Mouse (Mus musculus) spleen, adult 12 weeks (tissue): Measurements from ENCODE around the gene Prdm1.
A peak's percentile ranks its signal among the peaks of the same experiment; 100 is the strongest.

Source experiments
- DNase-seq: peaks from one replicate; pipeline ENCODE4 v3.0.0; 2022; ENCODE audit warnings: low spot score

Gene Prdm1

GRCm38 (mm10) chr10:44492815-44493525, 35.3 kb downstream of the Prdm1 start:
- no peak for DNase-seq

GRCm38 (mm10) chr10:44490899-44491422, 37.3 kb downstream of the Prdm1 start:
- DNase-seq = no peak

- DNase-seq = no peak
Measured at GRCm38 (mm10) chr10:44487132-44487531, 41.2 kb downstream of the Prdm1 start.

DNA sequence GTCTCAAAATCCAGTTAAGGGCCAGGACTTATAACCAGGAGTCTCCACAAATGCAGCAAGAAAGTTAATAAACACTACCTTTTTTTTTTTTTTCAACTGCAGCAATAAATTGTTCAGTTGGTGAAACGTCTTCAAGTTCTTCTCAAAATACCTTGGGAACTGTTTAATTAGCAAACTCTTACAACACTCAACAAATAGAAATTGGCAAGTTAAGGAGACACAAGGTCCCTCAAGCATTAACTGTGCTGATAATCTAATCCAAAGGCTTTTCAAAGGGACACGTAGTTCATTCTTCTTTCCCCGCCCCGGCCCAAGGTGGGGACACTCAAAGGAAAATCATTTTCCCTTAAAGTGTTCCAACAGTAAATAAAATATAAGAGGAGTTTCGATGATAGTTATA, 44.2 kb downstream of the Prdm1 start:
- DNase-seq = no peak

- no peak for DNase-seq
Measured at GRCm38 (mm10) chr10:44483116-44483515, 45.2 kb downstream of the Prdm1 start.

GRCm38 (mm10) chr10:44481379-44481778, 46.9 kb downstream of the Prdm1 start:
- no peak for DNase-seq

DNA sequence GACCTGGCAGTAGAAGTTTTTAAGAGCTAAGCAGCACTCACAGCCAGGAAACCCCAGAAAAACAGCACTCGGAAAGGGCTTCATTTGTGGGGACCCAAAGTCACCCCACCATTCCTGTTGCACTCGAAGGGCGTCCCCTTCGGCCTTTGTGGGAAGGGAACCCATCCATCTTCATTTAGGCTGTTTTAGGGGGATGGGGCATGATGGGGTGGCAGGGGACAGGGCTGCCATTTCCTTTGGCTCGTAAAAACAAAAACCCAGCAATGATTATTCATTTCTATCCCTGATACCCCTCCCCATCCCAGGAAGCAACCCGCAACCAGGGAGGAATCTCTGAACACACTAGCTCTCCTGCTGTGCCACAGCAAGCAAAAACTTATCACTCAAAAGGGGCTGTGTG, 49.0 kb downstream of the Prdm1 start:
- no peak for DNase-seq

GRCm38 (mm10) chr10:44478091-44478490, 50.2 kb downstream of the Prdm1 start:
- DNase-seq = no peak

DNA sequence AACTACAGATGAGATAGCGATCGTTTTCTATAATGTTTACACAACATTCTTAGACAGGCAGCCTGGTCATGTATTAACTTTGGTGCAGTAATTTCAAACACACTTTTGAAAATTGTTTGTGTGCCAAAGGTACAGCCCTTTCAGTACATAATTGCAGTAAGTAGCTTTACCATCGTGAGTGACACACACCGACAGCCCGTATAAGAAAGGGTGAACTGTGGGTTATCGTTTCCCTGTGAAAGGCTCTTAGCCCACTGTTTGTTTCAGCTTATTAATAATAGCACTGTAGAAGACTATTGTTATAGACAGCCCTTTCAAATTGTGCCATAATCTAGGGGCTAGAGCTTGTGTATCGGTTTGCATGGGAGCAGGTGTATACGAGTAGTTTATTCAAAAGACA, 51.1 kb downstream of the Prdm1 start:
- no peak for DNase-seq

GRCm38 (mm10) chr10:44476523-44476922, 51.8 kb downstream of the Prdm1 start:
- no peak for DNase-seq

DNA sequence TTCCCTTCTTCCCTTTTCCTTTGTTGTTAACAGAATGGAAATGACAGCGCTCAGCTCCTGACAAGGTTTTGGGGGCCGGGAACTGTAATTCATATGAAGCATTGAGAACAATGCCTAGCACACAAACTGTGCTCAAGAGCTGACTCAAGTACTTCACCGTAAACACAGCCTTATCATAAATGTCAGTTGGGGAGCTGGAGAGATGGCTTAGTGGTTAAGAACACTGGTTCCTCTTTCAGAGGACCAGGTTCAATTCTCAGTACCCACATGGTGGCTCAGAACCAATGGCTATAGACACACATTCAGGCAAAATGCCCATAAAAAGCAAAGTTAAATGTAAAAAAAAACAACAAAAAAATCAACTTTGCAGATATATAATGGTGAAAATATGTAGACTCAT, 52.9 kb downstream of the Prdm1 start:
- no peak for DNase-seq

DNA sequence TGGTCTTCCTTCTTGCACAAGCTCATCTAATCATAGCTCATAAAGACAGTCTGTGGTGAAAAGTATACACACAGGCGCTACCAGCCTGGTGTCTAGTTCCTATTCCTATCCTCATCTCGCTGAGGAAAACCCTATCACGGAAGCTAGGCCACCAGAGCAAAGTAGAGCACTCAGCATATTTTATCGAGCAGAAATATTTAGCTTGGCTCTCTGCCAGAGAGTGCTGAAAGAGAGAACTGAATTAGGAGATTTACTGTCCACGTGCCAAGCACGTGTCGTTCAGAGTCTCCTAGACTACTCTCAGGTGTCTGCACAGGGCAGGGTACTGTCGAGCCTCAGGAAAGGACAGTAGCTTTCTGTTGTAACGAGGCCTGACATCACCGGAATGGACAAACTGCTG, 54.0 kb downstream of the Prdm1 start:
- no peak for DNase-seq

- DNase-seq = no peak
Measured at GRCm38 (mm10) chr10:44465618-44466017, 62.7 kb downstream of the Prdm1 start.

- no peak for DNase-seq
Measured at GRCm38 (mm10) chr10:44464563-44464962, 63.7 kb downstream of the Prdm1 start.

GRCm38 (mm10) chr10:44463856-44464255, 64.4 kb downstream of the Prdm1 start:
- no peak for DNase-seq

DNA sequence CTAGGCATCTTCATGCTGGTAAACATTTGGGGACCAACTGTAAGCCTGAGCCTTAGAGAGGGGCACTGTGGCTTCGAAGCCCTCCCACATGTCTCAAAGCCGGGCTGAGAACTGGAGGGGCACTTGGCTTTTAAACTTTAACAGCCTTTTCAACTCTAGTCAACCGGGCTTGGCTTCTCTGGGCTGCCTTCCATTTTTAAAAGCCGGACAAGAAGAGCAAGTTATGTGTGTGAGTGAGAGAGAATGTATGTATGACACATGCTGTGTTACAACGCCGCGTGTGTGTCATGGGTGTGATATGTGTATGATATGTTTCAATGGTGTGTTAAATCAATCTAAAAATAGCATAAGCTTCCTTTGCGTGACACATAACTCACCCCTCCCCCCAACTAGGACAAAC, 66.0 kb downstream of the Prdm1 start:
- DNase-seq = no peak

DNA sequence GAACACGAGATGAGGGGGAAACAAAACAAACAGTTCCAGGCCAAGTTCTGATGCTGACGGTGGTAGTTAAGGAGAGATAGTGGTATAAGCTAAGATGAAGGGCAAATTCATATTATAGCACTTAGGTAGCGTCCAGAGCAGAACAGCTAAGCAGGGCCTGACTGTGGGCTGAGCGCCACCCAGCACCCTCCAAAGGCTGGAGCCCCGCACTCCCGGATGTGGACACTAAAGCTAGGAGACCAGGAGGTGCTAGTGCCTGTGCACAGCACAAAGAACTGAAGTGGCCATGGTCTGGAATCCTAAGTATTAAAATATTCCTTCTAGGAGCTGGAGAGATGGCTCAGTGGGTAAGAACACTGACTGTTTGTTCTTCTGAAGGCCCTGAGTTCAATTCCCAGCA, 67.2 kb downstream of the Prdm1 start:
- DNase-seq = no peak

- DNase-seq = peak; percentile 19
Measured at GRCm38 (mm10) chr10:44460095-44460810, 68.0 kb downstream of the Prdm1 start.

- no peak for DNase-seq
Measured at GRCm38 (mm10) chr10:44459321-44460000, 68.8 kb downstream of the Prdm1 start.

DNA sequence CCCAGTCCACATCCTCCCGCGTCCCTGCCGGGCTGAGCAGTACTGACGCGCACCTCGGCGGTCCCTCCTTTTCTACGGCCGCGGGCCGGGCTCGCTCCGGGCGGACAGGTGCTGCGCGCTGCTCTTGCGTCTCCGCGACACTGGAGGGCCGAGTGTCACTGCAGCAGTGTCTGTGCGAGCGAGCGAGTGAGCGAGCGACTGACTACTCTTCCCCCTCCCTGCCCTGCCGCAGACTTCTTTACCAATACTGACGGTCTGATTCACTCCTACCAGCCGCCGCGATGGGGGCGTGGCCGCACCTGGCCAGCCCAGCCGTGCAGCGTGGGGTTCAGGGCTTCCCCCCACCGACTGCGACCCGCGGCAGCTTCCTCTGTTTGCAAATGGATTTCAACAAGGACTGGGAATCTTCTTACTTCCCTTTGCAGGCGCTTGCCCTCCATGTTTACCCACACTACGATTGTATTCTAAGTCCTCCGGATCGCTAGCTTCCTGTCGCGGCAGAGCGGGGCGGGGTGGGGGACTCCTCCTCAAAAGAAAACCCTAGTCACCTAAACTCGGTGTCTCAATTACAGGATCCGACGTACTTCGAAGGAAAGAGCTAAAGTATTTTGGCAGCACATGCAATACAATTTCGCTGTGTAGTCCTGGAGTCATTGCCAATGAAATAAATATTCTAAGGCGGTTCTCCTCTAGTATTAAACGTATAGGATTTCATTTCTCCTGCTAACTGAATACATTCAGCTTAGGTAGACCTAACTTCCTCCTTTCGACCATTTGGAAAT, 69.6 kb downstream of the Prdm1 start:
- peak; percentile 56 for DNase-seq

- DNase-seq = no peak
Measured at GRCm38 (mm10) chr10:44457791-44458533, 70.3 kb downstream of the Prdm1 start.
